Comparison of ENCODE assay signal across 8 mouse cellular contexts in the genomic region with DNA sequence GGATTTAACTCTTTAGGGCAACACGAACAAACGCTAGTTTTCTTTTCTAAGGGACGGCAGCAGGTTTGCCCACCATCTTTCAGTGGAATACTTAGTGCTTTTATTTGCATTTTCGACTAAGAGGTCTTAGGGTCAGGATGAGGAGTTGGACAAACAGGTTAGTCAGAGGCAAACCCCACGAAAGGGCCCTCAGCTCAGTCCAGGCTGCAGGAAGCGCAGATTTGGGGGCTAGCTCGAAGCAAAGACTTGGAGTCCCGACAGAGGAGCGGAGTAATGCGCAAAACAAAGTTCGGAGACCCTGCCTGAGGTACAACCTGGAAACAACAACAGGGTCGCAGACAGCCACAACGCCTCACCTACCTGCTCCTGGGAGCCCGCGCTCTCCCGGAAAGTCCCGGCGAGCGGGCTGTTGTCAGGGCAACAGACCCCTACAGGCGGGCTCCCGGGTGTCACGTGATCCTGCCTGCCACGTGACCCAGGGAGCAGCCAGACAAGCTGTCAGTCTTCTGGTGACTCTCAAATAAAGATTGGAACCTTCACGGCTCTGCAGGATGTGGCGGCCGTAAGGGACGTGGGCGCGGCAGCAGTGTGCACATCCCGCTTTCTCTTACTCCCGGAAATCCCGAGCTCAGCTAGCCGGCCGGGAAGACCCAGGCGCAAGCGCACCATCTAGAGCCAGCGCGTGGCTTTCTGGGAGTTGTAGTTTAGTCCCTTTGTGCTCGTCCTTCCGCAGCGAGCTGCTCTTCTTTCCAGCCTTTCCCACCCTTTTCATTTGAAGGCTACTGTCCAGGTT. TPM values are rescaled to one million over a fixed set of nuclear protein-coding genes. Genes with fewer than 3 reads are reported as not detected.
DNase-seq lines count a peak whose midpoint lies in the region; ATAC-seq lines count a peak whose summit lies in the region.

Gene Cep162 (minus strand): TSS at position 634 of the 793 bp plus-strand sequence.

- peak; percentile 90 to 98 for DNase-seq in adrenal gland, adult (ENCODE audit: inconsistent age in 2 of 2, low spot score in 1 of 2)
- peak; percentile 95 for DNase-seq in embryo, embryonic 10.5 days (ENCODE audit: low spot score)
- peak; percentile 83 for DNase-seq in gastrocnemius, postnatal 14 days
- DNase-seq in left cerebral cortex, postnatal 10 days (ENCODE audit: extremely low spot score in 1 of 2, low spot score in 2 of 2): peak; percentile 87 to 92
- DNase-seq in right cerebral cortex, postnatal 25 days: peak; percentile 91
- DNase-seq in urinary bladder, postnatal 4 days (ENCODE audit: low spot score in 2 of 2): peak; percentile 80 to 82

- intact Hi-C loops in gastrocnemius, postnatal 14 days (cut with DNase I; ENCODE audit: low total_unique reads): no loop called here
- intact Hi-C loops in left cerebral cortex, postnatal 10 days (cut with DNase I): loop anchor here (5.0 kb wide), 1 partner anchor 472 kb away; no protein-coding TSS in a partner anchor

- ATAC-seq in inflammation-experienced regulatory T-cells, adult 6 months: peak; percentile 93
- peak; percentile 98 for ATAC-seq in megakaryocyte-erythroid progenitor cell, adult 5-6 weeks (replicated peaks; ENCODE audit: low FRiP score, low TSS enrichment, poor library complexity, severe bottlenecking)

RNA-seq across cellular contexts. Expression of gene Cep162, which starts in this region (rescaled TPM):
- 1 to 10 TPM; 1.4 to 1.8 TPM for total RNA-seq in gastrocnemius, postnatal 14 days (2021)
- polyA plus RNA-seq in inflammation-experienced regulatory T-cells, adult 6 months (2017; shearing (Covaris generic)): 10 to 100 TPM; 13.7 to 16.1 (median 15.4) TPM
- total RNA-seq in left cerebral cortex, postnatal 10 days (2021): 1 to 10 TPM; 7.8 to 9.6 TPM
- 11.4 and 14.5 TPM in 2 replicates for total RNA-seq in megakaryocyte-erythroid progenitor cell, adult 5-6 weeks (2014; fragmentation: Nextera tagmentation)
- 11.2 and 17.2 TPM in 2 replicates for total RNA-seq in megakaryocyte-erythroid progenitor cell, adult 5-6 weeks (2017)

Comparison
In these comparisons a context has a peak if more than half of its experiments do, and no peak if none do; other contexts are left out.
1. Peak in every context shown above with its lines: DNase-seq and ATAC-seq.